Mouse (Mus musculus) Patski (cell line): Measurements from ENCODE around the gene Rcan3. TPM values are rescaled to one million over a fixed set of nuclear protein-coding genes. Genes with fewer than 3 reads are reported as not detected.
A peak's percentile ranks its signal among the peaks of the same experiment; 100 is the strongest.

ENCODE experiments used
- ATAC-seq: fragments of 100-300 bp; one replicate; pipeline ENCODE4 v1.8.0; 2021
- CTCF ChIA-PET: fragments of 350-600 bp; sonication (Branson Sonifier 250); formaldehyde crosslinking; loops from one replicate; lab custom pipeline; 2022; ENCODE audit warnings: inconsistent platforms; lab: Charles Lee
- POLR2A ChIA-PET: fragments of 350-600 bp; sonication (Branson Sonifier 250); formaldehyde crosslinking; loops from one replicate; lab custom pipeline; 2022; ENCODE audit warnings: antibody characterized with exemption, inconsistent platforms; lab: Charles Lee
- DNase-seq: peaks from one replicate; pipeline ENCODE4 v3.0.0-alpha.2; 2011; ENCODE audit warnings: low read depth, low spot score
- H3K27me3 ChIP-seq: fragments of 371-371 bp; one replicate; pipeline ENCODE4 v1.5.1; 2021
- CTCF ChIP-seq: fragments of 100-300 bp; IDR thresholded peaks from one replicate; pipeline ENCODE4 v1.5.1; 2021
- in situ Hi-C: fragments of 300-500 bp; cut with MboI; formaldehyde crosslinking; loops from 3 replicates; pipeline ENCODE4 v1.11.1; 2018; ENCODE audit warnings: low pct_unique_long_range_greater_than_20kb, mixed read lengths
- polyA plus RNA-seq: library from polyadenylated mRNA; unstranded; gene quantifications from one replicate; pipeline ENCODE4 v1.2.3, GENCODE M21; 2021

The Rcan3 gene
- polyA plus RNA-seq, 1 experiment from 2014 or later = 21.7 TPM

GRCm38 (mm10) chr4:135394666-135395065, 39.0 kb downstream of the Rcan3 start:
- ATAC-seq (no peak), DNase-seq (no peak)
- POLR2A ChIA-PET = no interaction called here

DNA sequence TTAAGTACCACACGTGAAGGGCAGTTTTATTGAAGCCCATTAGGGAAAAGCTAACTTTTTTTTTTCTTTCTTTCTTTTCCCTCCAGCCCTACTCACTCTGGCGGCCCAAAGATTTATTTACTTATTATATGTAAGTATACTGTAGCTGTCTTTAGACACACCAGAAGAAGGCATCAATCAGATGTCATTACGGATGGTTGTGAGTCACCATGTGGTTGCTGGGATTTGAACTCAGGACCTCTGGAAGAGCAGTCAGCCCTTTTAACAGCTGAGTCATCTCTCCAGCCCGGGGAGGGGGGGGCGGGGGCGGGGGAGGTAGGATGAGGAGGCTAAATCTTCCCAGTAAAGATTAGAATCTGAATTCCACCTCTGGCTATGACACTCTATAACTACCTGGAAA, 40.3 kb downstream of the Rcan3 start:
- no peak for TF ChIP-seq CTCF
- ATAC-seq = no peak
- in situ Hi-C loops = no loop called here
- DNase-seq = no peak
- CTCF ChIA-PET = interaction anchor here (1.7 kb wide), 1 partner anchor 18 kb away, joined by 7 read pairs; no protein-coding TSS in a partner anchor
- no peaks in the 10 kb centered on the region for H3K27me3 ChIP-seq
- POLR2A ChIA-PET = no interaction called here

More at GRCm38 (mm10) chr4:135394666-135395065, 39.0 kb downstream of the Rcan3 start:
- TF ChIP-seq CTCF = no peak
- H3K27me3 ChIP-seq = no peaks in the 10 kb centered on the region
- CTCF ChIA-PET = interaction anchor here (0.9 kb wide), 1 partner anchor 122 kb away, joined by 3 read pairs; no protein-coding TSS in a partner anchor
- in situ Hi-C loops = no loop called here

DNA sequence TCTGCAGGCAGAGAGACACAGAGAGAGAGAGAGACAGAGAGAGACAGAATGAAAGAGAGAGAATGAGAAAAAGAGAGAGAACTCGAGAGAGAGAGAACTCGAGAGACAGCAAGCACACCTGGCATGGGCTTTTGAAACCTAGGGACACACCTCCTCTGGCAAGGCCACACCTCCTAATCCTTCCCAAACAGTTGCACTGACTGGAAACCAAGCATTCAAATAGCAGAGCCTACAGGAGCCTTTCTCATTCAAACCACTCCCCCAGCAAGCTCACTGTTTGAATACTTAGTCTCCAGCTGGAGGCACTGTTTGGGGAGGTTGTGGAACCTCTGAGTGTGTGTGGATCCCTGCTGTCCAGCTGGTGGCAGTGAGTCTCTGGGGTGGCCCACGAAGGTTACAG, 40.9 kb downstream of the Rcan3 start:
- ChIA-PET CTCF (interaction anchor here (1.7 kb wide), 1 partner anchor 19 kb away, joined by 7 read pairs; no protein-coding TSS in a partner anchor), POLR2A (no interaction called here)
- H3K27me3 ChIP-seq = no peaks in the 10 kb centered on the region
- DNase-seq (no peak), ATAC-seq (no peak)
- in situ Hi-C loops = no loop called here
- no peak for TF ChIP-seq CTCF

DNA sequence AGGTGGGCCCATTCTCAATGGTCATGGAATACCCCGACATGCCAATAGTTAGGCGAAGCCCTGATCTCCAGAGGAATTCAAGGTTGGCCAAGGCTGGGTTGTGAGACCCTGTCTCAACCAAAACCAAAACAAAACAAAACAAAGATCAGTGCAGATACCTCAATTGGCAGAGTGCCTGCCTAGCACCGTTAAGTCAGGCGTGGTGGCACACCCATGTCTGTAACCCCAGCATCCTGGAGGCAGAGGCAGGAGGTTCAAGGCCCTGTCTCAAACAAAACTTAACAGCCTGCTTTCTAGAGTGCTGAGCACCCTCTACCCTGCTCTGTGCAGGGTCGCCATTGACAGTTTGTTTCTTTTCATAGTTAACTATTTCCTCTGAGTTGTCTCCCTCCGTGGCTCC, 42.6 kb downstream of the Rcan3 start:
- ChIA-PET POLR2A (no interaction called here), CTCF (no interaction called here)
- in situ Hi-C loops = no loop called here
- H3K27me3 ChIP-seq = no peaks in the 10 kb centered on the region
- no peak for DNase-seq
- no peak for TF ChIP-seq CTCF
- no peak for ATAC-seq

GRCm38 (mm10) chr4:135385614-135386013, 48.0 kb downstream of the Rcan3 start:
- DNase-seq = no peak
- ChIA-PET POLR2A (interaction anchor here (0.6 kb wide), 1 partner anchor 117 kb away, joined by 6 read pairs; no protein-coding TSS in a partner anchor), CTCF (interaction anchor here (3.7 kb wide), 1 partner anchor 26 kb away, joined by 17 read pairs; no protein-coding TSS in a partner anchor)
- ATAC-seq = no peak
- H3K27me3 ChIP-seq = no peaks in the 10 kb centered on the region
- no peak for TF ChIP-seq CTCF
- in situ Hi-C loops = no loop called here

GRCm38 (mm10) chr4:135382316-135382715, 51.3 kb downstream of the Rcan3 start:
- POLR2A ChIA-PET = interaction anchor here (0.6 to 1.4 kb wide), 3 partner anchors 30 to 132 kb away, joined by 4 to 8 read pairs (median 5); no protein-coding TSS in a partner anchor
- in situ Hi-C loops = loop anchor here (5.0 kb wide), 2 partner anchors 45 to 105 kb away; no protein-coding TSS in a partner anchor
- CTCF ChIA-PET = interaction anchor here (1.0 to 4.1 kb wide), 10 partner anchors 10 to 35 kb away, joined by 3 to 42 read pairs (median 4); no protein-coding TSS in a partner anchor
- ATAC-seq (no peak), DNase-seq (peak; percentile 51)
- peak; percentile 90 for TF ChIP-seq CTCF
- no peaks in the 10 kb centered on the region for H3K27me3 ChIP-seq

DNA sequence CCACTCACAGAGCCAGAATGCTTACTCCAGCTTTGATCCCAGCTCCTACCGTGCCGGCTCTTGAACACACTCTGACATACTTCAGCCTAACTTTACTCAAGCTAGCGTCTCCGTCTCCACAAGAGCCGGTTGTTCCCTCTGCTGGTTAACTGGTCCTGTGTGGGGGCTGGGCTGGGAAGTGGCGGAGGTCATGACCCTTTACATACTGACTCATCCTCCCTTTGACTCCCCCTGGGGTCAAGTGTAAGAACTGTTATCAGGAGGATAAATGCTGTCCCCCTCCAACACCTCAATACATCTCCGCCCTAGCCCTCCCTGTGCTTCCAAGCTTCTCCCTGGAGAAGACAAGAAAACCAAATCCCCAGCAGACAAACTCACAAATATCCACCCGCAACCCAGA, 52.3 kb downstream of the Rcan3 start:
- CTCF ChIA-PET = interaction anchor here (4.1 kb wide), 1 partner anchor 30 kb away, joined by 42 read pairs; no protein-coding TSS in a partner anchor
- in situ Hi-C loops = loop anchor here (5.0 kb wide), 2 partner anchors 46 to 106 kb away; no protein-coding TSS in a partner anchor
- DNase-seq = no peak
- POLR2A ChIA-PET = no interaction called here
- no peaks in the 10 kb centered on the region for H3K27me3 ChIP-seq
- no peak for TF ChIP-seq CTCF
- no peak for ATAC-seq

- in situ Hi-C loops = no loop called here
- H3K27me3 ChIP-seq = no peaks in the 10 kb centered on the region
- ATAC-seq = no peak
- DNase-seq = no peak
- ChIA-PET CTCF (no interaction called here), POLR2A (no interaction called here)
- TF ChIP-seq CTCF = no peak
These were observed 56.4 kb downstream of the Rcan3 start for GRCm38 (mm10) chr4:135377241-135377640.

DNA sequence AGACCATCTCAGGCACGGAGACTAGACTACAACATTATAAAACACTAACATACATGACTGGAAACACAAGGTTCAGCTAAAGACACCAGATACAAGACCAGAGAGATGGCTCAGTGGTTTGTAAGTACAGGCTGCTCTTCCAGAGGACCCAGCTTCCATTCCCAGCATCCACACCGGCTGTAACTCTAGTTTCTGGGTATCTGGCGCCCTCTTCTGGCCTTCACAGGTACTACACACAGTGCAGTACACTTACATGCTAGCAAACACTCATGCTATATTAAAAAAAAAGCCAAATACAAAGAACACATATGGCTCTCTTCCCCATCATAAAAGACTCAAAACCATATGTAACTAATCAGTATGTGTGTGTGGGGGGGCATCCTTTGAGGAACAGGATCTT, 58.2 kb downstream of the Rcan3 start:
- DNase-seq = no peak
- ChIA-PET POLR2A (no interaction called here), CTCF (no interaction called here)
- in situ Hi-C loops = no loop called here
- ATAC-seq = no peak
- no peaks in the 10 kb centered on the region for H3K27me3 ChIP-seq
- no peak for TF ChIP-seq CTCF

- in situ Hi-C loops = no loop called here
- ATAC-seq (no peak), DNase-seq (no peak)
- no peak for TF ChIP-seq CTCF
- ChIA-PET POLR2A (no interaction called here), CTCF (no interaction called here)
- H3K27me3 ChIP-seq = no peaks in the 10 kb centered on the region
These were observed 60.4 kb downstream of the Rcan3 start for GRCm38 (mm10) chr4:135373299-135373698.

GRCm38 (mm10) chr4:135370372-135370771, 63.3 kb downstream of the Rcan3 start:
- DNase-seq = no peak
- in situ Hi-C loops = no loop called here
- CTCF ChIA-PET = interaction anchor here (0.7 to 2.2 kb wide), 4 partner anchors 9 to 41 kb away, joined by 3 to 7 read pairs (median 4); no protein-coding TSS in a partner anchor

More at GRCm38 (mm10) chr4:135370372-135370771, 63.3 kb downstream of the Rcan3 start:
- POLR2A ChIA-PET = no interaction called here
- no peak for ATAC-seq
- no peaks in the 10 kb centered on the region for H3K27me3 ChIP-seq
- TF ChIP-seq CTCF = no peak
